Mouse (Mus musculus): Measurements from ENCODE around the gene Tbx15. TPM values are rescaled to one million over a fixed set of nuclear protein-coding genes. Genes with fewer than 3 reads are reported as not detected.
"Not testable (repeated sequence)": the region's sequence is repeated elsewhere in the genome, so short reads cannot be mapped to it uniquely, and the experiment has no call there.

The Tbx15 gene
- polyA plus RNA-seq, 1 experiment from 2014 or later: 26.5 TPM

GRCm38 (mm10) chr3:99277973-99278580, 37.9 kb downstream of the Tbx15 start:
- Histone ChIP-seq H3K9me3 (no peaks in the 10 kb centered on the region), H3K27me3 (no peaks in the 10 kb centered on the region), H3K36me3 (peaks cover 56% of the 10 kb centered on the region), H3K4me3 (replicated peaks) (no peak overlapping the region), H3K27ac (no peak overlapping the region), H3K4me2 (no peak overlapping the region), H3K9ac (replicated peaks) (no peak overlapping the region), H3K4me1 (replicated peaks) (peaks cover 62% of the 10 kb centered on the region)
- WGBS: 22% methylated on average over 12 of the region's 12 CpGs
- no peak for ATAC-seq (ENCODE audit: insufficient number of reproducible peaks, insufficient read depth, low FRiP score, low TSS enrichment, low read depth)

GRCm38 (mm10) chr3:99279718-99280117, 39.5 kb downstream of the Tbx15 start:
- Histone ChIP-seq H3K4me2 (no peak overlapping the region), H3K27me3 (no peaks in the 10 kb centered on the region), H3K4me3 (replicated peaks) (no peak overlapping the region), H3K27ac (no peak overlapping the region), H3K4me1 (replicated peaks) (peaks cover 59% of the 10 kb centered on the region), H3K36me3 (peaks cover 62% of the 10 kb centered on the region), H3K9me3 (no peaks in the 10 kb centered on the region), H3K9ac (replicated peaks) (no peak overlapping the region)
- whole genome bisulfite sequencing: 85% methylated on average over 3 of the region's 3 CpGs
- no peak for ATAC-seq (ENCODE audit: insufficient number of reproducible peaks, insufficient read depth, low FRiP score, low TSS enrichment, low read depth)

GRCm38 (mm10) chr3:99281453-99281852, 41.3 kb downstream of the Tbx15 start:
- no peak overlapping the region for H3K9ac ChIP-seq (replicated peaks)
- no peak overlapping the region for H3K4me2 ChIP-seq
- H3K4me3 ChIP-seq (replicated peaks): no peak overlapping the region
- H3K27me3 ChIP-seq: no peaks in the 10 kb centered on the region
- 48% methylated on average over 4 of the region's 4 CpGs for WGBS
- H3K27ac ChIP-seq: no peak overlapping the region
- peaks cover 43% of the 10 kb centered on the region for H3K4me1 ChIP-seq (replicated peaks)
- H3K36me3 ChIP-seq: peaks cover 56% of the 10 kb centered on the region
- H3K9me3 ChIP-seq: no peaks in the 10 kb centered on the region
- no peak for ATAC-seq (ENCODE audit: insufficient number of reproducible peaks, insufficient read depth, low FRiP score, low TSS enrichment, low read depth)

- ATAC-seq (ENCODE audit: insufficient number of reproducible peaks, insufficient read depth, low FRiP score, low TSS enrichment, low read depth): no peak
- 58% methylated on average over 2 of the region's 2 CpGs for WGBS
- Histone ChIP-seq H3K27me3 (no peaks in the 10 kb centered on the region), H3K9ac (replicated peaks) (no peak overlapping the region), H3K27ac (no peak overlapping the region), H3K4me3 (replicated peaks) (no peak overlapping the region), H3K36me3 (peaks cover 26% of the 10 kb centered on the region), H3K4me1 (replicated peaks) (peaks cover 37% of the 10 kb centered on the region), H3K9me3 (no peaks in the 10 kb centered on the region), H3K4me2 (no peak overlapping the region)
Measured at GRCm38 (mm10) chr3:99288302-99288701, 48.1 kb downstream of the Tbx15 start.

- no peaks in the 10 kb centered on the region for H3K27me3 ChIP-seq
- peaks cover 21% of the 10 kb centered on the region for H3K36me3 ChIP-seq
- H3K9me3 ChIP-seq: no peaks in the 10 kb centered on the region
- 17% methylated on average over 6 of the region's 6 CpGs for WGBS
- no peak overlapping the region for H3K4me3 ChIP-seq (replicated peaks)
- no peak overlapping the region for H3K9ac ChIP-seq (replicated peaks)
- peaks cover 37% of the 10 kb centered on the region for H3K4me1 ChIP-seq (replicated peaks)
- peak; percentile 56; the same call in 1 of the 2 replicates for ATAC-seq (ENCODE audit: insufficient number of reproducible peaks, insufficient read depth, low FRiP score, low TSS enrichment, low read depth)
- H3K4me2 ChIP-seq: no peak overlapping the region
- H3K27ac ChIP-seq: no peak overlapping the region
Measured at GRCm38 (mm10) chr3:99290064-99290702, 50.0 kb downstream of the Tbx15 start.

GRCm38 (mm10) chr3:99290878-99291277, 50.7 kb downstream of the Tbx15 start:
- Histone ChIP-seq H3K4me3 (replicated peaks) (no peak overlapping the region), H3K27ac (no peak overlapping the region), H3K4me1 (replicated peaks) (peaks cover 37% of the 10 kb centered on the region), H3K9me3 (no peaks in the 10 kb centered on the region), H3K4me2 (no peak overlapping the region), H3K27me3 (no peaks in the 10 kb centered on the region), H3K9ac (replicated peaks) (no peak overlapping the region), H3K36me3 (peaks cover 21% of the 10 kb centered on the region)
- no peak for ATAC-seq (ENCODE audit: insufficient number of reproducible peaks, insufficient read depth, low FRiP score, low TSS enrichment, low read depth)
- WGBS: 79% methylated on average over 2 of the region's 2 CpGs

- Histone ChIP-seq H3K36me3 (peaks cover 25% of the 10 kb centered on the region), H3K27ac (no peak overlapping the region), H3K4me1 (replicated peaks) (peaks cover 37% of the 10 kb centered on the region)
Measured at GRCm38 (mm10) chr3:99291386-99291785, 51.2 kb downstream of the Tbx15 start.

GRCm38 (mm10) chr3:99292531-99292931, 52.4 kb downstream of the Tbx15 start:
- ATAC-seq (ENCODE audit: insufficient number of reproducible peaks, insufficient read depth, low FRiP score, low TSS enrichment, low read depth): no peak
- Histone ChIP-seq H3K4me1 (replicated peaks) (peaks cover 36% of the 10 kb centered on the region), H3K27ac (no peak overlapping the region), H3K4me2 (no peak overlapping the region), H3K36me3 (peaks cover 28% of the 10 kb centered on the region), H3K27me3 (no peaks in the 10 kb centered on the region), H3K9ac (replicated peaks) (no peak overlapping the region), H3K4me3 (replicated peaks) (no peak overlapping the region), H3K9me3 (no peaks in the 10 kb centered on the region)
- 54% methylated on average over 3 of the region's 3 CpGs for WGBS

More at GRCm38 (mm10) chr3:99291386-99291785, 51.2 kb downstream of the Tbx15 start:
- Histone ChIP-seq H3K4me3 (replicated peaks) (no peak overlapping the region), H3K9ac (replicated peaks) (no peak overlapping the region), H3K27me3 (no peaks in the 10 kb centered on the region), H3K9me3 (no peaks in the 10 kb centered on the region), H3K4me2 (no peak overlapping the region)
- ATAC-seq (ENCODE audit: insufficient number of reproducible peaks, insufficient read depth, low FRiP score, low TSS enrichment, low read depth): no peak

GRCm38 (mm10) chr3:99294209-99294608, 54.0 kb downstream of the Tbx15 start:
- not testable (repeated sequence) for H3K4me3 ChIP-seq (replicated peaks); H3K27ac ChIP-seq; H3K9ac ChIP-seq (replicated peaks); H3K9me3 ChIP-seq; H3K4me2 ChIP-seq; ATAC-seq (ENCODE audit: insufficient number of reproducible peaks, insufficient read depth, low FRiP score, low TSS enrichment, low read depth); H3K27me3 ChIP-seq
- 79% methylated on average over 1 of the region's 1 CpGs for WGBS
- peaks cover 36% of the 10 kb centered on the region for H3K36me3 ChIP-seq
- H3K4me1 ChIP-seq (replicated peaks): peaks cover 25% of the 10 kb centered on the region

GRCm38 (mm10) chr3:99295301-99295700, 55.1 kb downstream of the Tbx15 start:
- no peak overlapping the region for H3K27ac ChIP-seq
- H3K27me3 ChIP-seq: no peaks in the 10 kb centered on the region
- no peak overlapping the region for H3K9ac ChIP-seq (replicated peaks)
- H3K4me1 ChIP-seq (replicated peaks): peaks cover 14% of the 10 kb centered on the region
- no peak overlapping the region for H3K4me2 ChIP-seq
- no peak for ATAC-seq (ENCODE audit: insufficient number of reproducible peaks, insufficient read depth, low FRiP score, low TSS enrichment, low read depth)
- H3K4me3 ChIP-seq (replicated peaks): no peak overlapping the region
- 67% methylated on average over 2 of the region's 2 CpGs for WGBS
- peaks cover 36% of the 10 kb centered on the region for H3K36me3 ChIP-seq
- H3K9me3 ChIP-seq: no peaks in the 10 kb centered on the region

- WGBS: 83% methylated on average over 5 of the region's 5 CpGs
- no peaks in the 10 kb centered on the region for H3K9me3 ChIP-seq
Measured at GRCm38 (mm10) chr3:99296186-99296585, 56.0 kb downstream of the Tbx15 start.

GRCm38 (mm10) chr3:99300846-99301245, 60.7 kb downstream of the Tbx15 start:
- ATAC-seq (ENCODE audit: insufficient number of reproducible peaks, insufficient read depth, low FRiP score, low TSS enrichment, low read depth): no peak
- no peaks in the 10 kb centered on the region for H3K9me3 ChIP-seq
- no peak overlapping the region for H3K9ac ChIP-seq (replicated peaks)
- H3K27me3 ChIP-seq: no peaks in the 10 kb centered on the region
- peaks cover 28% of the 10 kb centered on the region for H3K36me3 ChIP-seq
- H3K4me2 ChIP-seq: no peak overlapping the region
- H3K27ac ChIP-seq: no peak overlapping the region
- 84% methylated on average over 2 of the region's 2 CpGs for WGBS
- no peak overlapping the region for H3K4me3 ChIP-seq (replicated peaks)
- H3K4me1 ChIP-seq (replicated peaks): no peaks in the 10 kb centered on the region; the same call in none of the 2 replicates

More at GRCm38 (mm10) chr3:99296186-99296585, 56.0 kb downstream of the Tbx15 start:
- ATAC-seq (ENCODE audit: insufficient number of reproducible peaks, insufficient read depth, low FRiP score, low TSS enrichment, low read depth): no peak
- H3K4me3 ChIP-seq (replicated peaks): no peak overlapping the region
- no peak overlapping the region for H3K27ac ChIP-seq
- peaks cover 40% of the 10 kb centered on the region for H3K36me3 ChIP-seq
- no peak overlapping the region for H3K4me2 ChIP-seq
- H3K4me1 ChIP-seq (replicated peaks): peaks cover 8% of the 10 kb centered on the region
- no peak overlapping the region for H3K9ac ChIP-seq (replicated peaks)
- no peaks in the 10 kb centered on the region for H3K27me3 ChIP-seq
